Mouse (Mus musculus): ENCODE data around the gene Shisa3.

GRCm38 (mm10) chr5:67574039-67574438, 33.6 kb upstream of the Shisa3 start:
- TF ChIP-seq CHD2 (IDR thresholded peaks at IDR 0.05; ENCODE audit: low read length) (no peak), CTCF (IDR thresholded peaks at IDR 0.05 in 2 of 3, conservative IDR thresholded peaks at IDR 0.05 in 1 of 3; ENCODE audit: control insufficient read depth in 1 of 3, insufficient read depth in 1 of 3, low read depth in 2 of 3, low read length in 3 of 3, poor library complexity in 1 of 3, severe bottlenecking in 1 of 3) (no peak), NELFE (IDR thresholded peaks at IDR 0.05; ENCODE audit: low read depth, low read length) (no peak), EP300 (IDR thresholded peaks at IDR 0.05; ENCODE audit: low read depth in 1 of 2, low read length in 2 of 2) (no peak), POLR2A (IDR thresholded peaks at IDR 0.05; ENCODE audit: control insufficient read depth in 1 of 2, insufficient read depth in 1 of 2, low read depth in 1 of 2, low read length in 2 of 2, poor library complexity in 1 of 2) (no peak), KAT2A (conservative IDR thresholded peaks at IDR 0.05; ENCODE audit: low read depth, low read length) (no peak), TAL1 (IDR thresholded peaks at IDR 0.05; ENCODE audit: low read length) (no peak), E2F4 (IDR thresholded peaks at IDR 0.05; ENCODE audit: borderline replicate concordance, low read depth, low read length) (no peak), RCOR1 (IDR thresholded peaks at IDR 0.05; ENCODE audit: low read depth, low read length) (no peak), MAFK (IDR thresholded peaks at IDR 0.05; ENCODE audit: borderline replicate concordance, low read depth, low read length) (no peak)
